Mouse (Mus musculus) forebrain, embryonic 15.5 days (tissue): Measurements from ENCODE around the gene Ppp4r3b. TPM values are rescaled to one million over a fixed set of nuclear protein-coding genes. Genes with fewer than 3 reads are reported as not detected.

ENCODE experiments used
- ATAC-seq: fragments of 200-750 bp; cut with Nextera tagmentation; replicated peaks from 2 replicates; pipeline ENCODE4 v1.8.0; 2017; ENCODE audit warnings: mild to moderate bottlenecking, moderate TSS enrichment, moderate library complexity
- H3K27ac ChIP-seq: fragments of 300-500 bp; sonication (generic); replicated peaks from 2 replicates; pipeline ENCODE4 v1.5.1; 2015; ENCODE audit warnings: mild to moderate bottlenecking, inconsistent platforms
- H3K27me3 ChIP-seq: fragments of 300-500 bp; sonication (generic); 2 replicates; pipeline ENCODE4 v1.6.1; 2015; ENCODE audit warnings: inconsistent platforms
- H3K36me3 ChIP-seq: fragments of 300-500 bp; sonication (generic); 2 replicates; pipeline ENCODE4 v1.6.1; 2015; ENCODE audit warnings: mild to moderate bottlenecking, inconsistent platforms
- H3K4me1 ChIP-seq: fragments of 300-500 bp; sonication (generic); 2 replicates; pipeline ENCODE4 v1.6.1; 2015; ENCODE audit warnings: inconsistent platforms
- H3K4me2 ChIP-seq: fragments of 300-500 bp; sonication (generic); replicated peaks from 2 replicates; pipeline ENCODE4 v1.6.1; 2015; ENCODE audit warnings: mild to moderate bottlenecking, inconsistent platforms
- H3K4me3 ChIP-seq: fragments of 300-500 bp; sonication (generic); 2 replicates; pipeline ENCODE4 v1.5.1; 2015; ENCODE audit warnings: mild to moderate bottlenecking, inconsistent platforms
- H3K9ac ChIP-seq: fragments of 300-500 bp; sonication (generic); replicated peaks from 2 replicates; pipeline ENCODE4 v1.6.1; 2015; ENCODE audit warnings: mild to moderate bottlenecking, inconsistent platforms
- H3K9me3 ChIP-seq: fragments of 300-500 bp; sonication (generic); 2 replicates; pipeline ENCODE4 v1.6.1; 2016; ENCODE audit warnings: inconsistent platforms
- WGBS: fragments of 180-500 bp; shearing (Covaris S2); methylation state at CpG from one replicate; pipeline ENCODE4 v1.1.7; 2015; ENCODE audit warnings: mixed read lengths; 5-methylcytosine and 5-hydroxymethylcytosine counted together
- polyA plus RNA-seq: library from polyadenylated mRNA; unstranded; fragments of >200 nt; fragmentation: Nextera tagmentation; extraction: Ambion mirVana; gene quantifications from 2 replicates; pipeline ENCODE4 v1.2.1, GENCODE M21; 2015

Ppp4r3b gene
- polyA plus RNA-seq: 93.1 and 93.6 TPM in 2 replicates

DNA sequence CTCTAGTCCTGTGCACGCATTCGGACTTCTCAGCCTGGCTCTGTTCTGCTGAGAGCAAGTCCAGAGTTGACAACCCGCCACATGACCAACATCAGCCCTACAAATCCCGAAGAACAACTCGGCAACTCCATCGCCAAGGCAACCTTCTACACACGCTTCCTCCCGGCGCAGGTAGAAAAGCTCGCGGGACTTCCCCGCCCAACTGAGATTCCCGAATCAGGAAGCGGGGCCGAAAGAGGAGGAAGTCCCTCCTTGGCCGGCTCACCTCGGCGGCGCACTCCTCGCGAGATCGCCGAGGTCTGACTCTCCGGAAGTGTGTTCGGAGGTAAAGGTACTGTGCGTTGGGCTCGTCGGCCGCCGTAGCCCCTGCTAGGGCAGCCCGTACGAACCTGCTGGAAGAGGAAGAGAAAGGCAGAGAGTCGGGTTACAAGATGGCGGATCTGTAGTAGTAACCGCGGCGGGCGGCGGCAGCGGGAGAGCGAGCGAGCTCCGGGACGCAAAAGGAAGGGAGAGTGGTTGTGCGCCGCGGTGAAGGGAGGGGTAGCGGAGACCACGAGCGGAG, at the start of gene Ppp4r3b:
Gene Ppp4r3b, plus strand, starts transcription at position 328 of the 562 bp plus-strand sequence.
- H3K4me2 ChIP-seq: peak within 1 kb of the TSS; percentile 72
- peak within 1 kb of the TSS; percentile 97 for H3K27ac ChIP-seq
- WGBS: under 1% methylated on average over 50 of the region's 50 CpGs
- ATAC-seq: peak; percentile 98
- H3K4me3 ChIP-seq: peak within 1 kb of the TSS; percentile 85
- H3K36me3 ChIP-seq: no peaks in the 10 kb centered on the region
- no peaks in the 10 kb centered on the region for H3K9me3 ChIP-seq
- H3K27me3 ChIP-seq: no peaks in the 10 kb centered on the region
- H3K4me1 ChIP-seq: peaks cover 22% of the 10 kb centered on the region
- peak within 1 kb of the TSS; percentile 93 for H3K9ac ChIP-seq

DNA sequence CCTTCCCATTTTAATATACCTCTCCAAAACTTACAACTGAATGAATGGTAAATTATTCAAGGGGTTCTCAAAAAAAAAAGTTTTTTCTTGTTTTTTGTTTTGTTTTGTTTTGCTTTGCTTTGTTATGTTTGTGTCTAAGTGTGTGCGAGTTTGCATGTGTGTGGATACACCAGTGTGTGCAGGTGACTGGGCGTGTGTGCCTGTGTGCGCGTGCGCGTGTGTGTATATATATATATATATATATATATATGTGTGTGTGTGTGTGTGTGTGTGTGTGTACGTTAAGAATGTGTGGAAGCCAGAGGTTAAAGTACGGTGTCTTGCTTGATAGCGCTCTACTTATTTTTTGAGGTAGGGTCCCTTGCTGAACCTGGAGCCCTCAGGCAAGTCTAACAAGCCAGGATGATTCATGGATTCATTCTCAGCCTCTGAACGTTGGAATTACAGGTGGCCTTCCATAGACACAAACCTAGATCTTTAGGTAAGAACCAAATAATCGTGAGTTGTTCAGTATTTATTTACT, 42.8 kb upstream of the Ppp4r3b start:
- peak overlapping the region; percentile 79 for H3K9ac ChIP-seq
- 64% methylated on average over 11 of the region's 11 CpGs for WGBS
- no peaks in the 10 kb centered on the region for H3K27me3 ChIP-seq
- peak overlapping the region; percentile 80 for H3K4me3 ChIP-seq
- peaks cover 8% of the 10 kb centered on the region for H3K36me3 ChIP-seq
- peaks cover 9% of the 10 kb centered on the region for H3K4me1 ChIP-seq
- no peaks in the 10 kb centered on the region for H3K9me3 ChIP-seq
- H3K27ac ChIP-seq: 0 out of 2 replicates have a peak overlapping the region, but pooled peaks have one; percentile 61
- peak overlapping the region; percentile 73 for H3K4me2 ChIP-seq
- ATAC-seq: peak; percentile 69

DNA sequence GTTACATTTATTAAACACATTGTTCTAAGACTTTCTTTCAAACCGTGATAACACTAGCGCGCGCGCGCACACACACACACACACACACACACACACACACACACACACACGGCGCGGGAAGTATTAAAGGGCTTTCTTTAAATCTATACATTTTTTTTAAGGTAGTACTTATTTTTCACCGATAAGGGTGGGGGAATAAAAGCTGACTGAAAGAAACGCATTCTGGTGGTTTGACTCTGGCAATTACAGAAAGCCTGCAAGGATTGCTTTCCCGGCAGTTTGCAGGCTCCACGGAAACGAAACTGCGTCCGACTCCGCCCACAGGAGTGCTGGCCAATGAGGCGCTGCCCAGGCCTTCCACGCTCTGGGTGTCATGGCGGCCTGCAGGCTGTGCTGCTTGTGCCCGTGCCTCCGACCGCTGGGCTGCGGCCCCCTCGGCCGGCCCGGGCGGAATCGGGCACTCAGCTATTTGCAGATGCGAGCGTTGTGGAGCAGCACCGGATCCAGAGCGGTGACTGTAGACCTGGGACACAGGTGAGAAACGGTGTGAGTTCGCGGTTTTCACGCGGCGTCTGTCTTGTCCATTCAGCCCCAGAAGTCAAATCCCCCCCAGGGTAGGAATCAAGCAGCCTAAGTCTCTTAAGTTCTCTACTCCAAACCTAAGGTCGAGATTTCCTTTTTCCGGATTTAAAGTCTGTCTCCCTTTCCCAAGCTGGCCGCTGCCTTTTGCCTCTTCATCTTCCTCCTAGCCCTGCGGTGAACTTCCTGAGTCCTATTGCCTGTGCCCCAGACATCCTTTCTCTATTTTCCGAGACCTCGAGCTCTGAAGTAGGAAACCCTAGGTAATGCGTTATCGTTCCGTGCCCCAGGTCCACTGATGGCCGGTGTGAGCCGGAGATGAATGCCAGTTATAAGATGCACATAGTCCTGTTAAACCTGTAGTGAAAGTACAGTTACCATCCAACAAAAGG, 42.0 kb upstream of the Ppp4r3b start, which contains the start of gene Pnpt1:
Gene Pnpt1, plus strand, starts transcription at position 360 of the 971 bp plus-strand sequence.
- H3K27ac ChIP-seq: peak within 1 kb of the TSS; percentile 61
- H3K4me3 ChIP-seq: peak within 1 kb of the TSS; percentile 80
- H3K4me1 ChIP-seq: peaks cover 9% of the 10 kb centered on the region
- peak within 1 kb of the TSS; percentile 73 for H3K4me2 ChIP-seq
- peak; percentile 100 for ATAC-seq
- peaks cover 10% of the 10 kb centered on the region for H3K36me3 ChIP-seq
- H3K27me3 ChIP-seq: no peaks in the 10 kb centered on the region
- H3K9me3 ChIP-seq: no peaks in the 10 kb centered on the region
- 2% methylated on average over 50 of the region's 50 CpGs for WGBS
- H3K9ac ChIP-seq: peak within 1 kb of the TSS; percentile 79

DNA sequence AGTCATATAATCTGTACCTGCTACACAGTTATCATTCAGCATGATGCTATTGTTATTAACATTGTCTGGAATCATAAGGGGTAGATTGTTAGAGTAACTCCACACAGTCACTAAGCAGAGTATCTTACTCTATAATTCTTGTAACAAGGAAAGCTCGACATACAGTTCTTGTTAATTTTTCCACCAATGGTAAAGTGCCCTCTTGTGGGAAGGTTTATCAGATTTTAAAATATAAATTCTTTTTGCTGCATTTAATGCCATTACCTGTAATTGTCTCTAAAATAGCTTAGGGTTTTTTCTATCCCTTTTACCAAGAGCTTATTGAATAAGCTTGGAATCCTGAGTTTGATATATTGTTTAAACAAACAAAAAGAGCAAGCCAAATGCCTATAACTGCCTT, 32.0 kb upstream of the Ppp4r3b start:
- no peak overlapping the region for H3K27ac ChIP-seq
- H3K9me3 ChIP-seq: no peaks in the 10 kb centered on the region
- H3K4me2 ChIP-seq: no peak overlapping the region
- 69% methylated on average over 1 of the region's 1 CpGs for WGBS
- H3K36me3 ChIP-seq: peaks cover 48% of the 10 kb centered on the region
- ATAC-seq: no peak
- no peak overlapping the region for H3K4me3 ChIP-seq
- H3K9ac ChIP-seq: no peak overlapping the region
- H3K27me3 ChIP-seq: no peaks in the 10 kb centered on the region
- H3K4me1 ChIP-seq: no peaks in the 10 kb centered on the region

DNA sequence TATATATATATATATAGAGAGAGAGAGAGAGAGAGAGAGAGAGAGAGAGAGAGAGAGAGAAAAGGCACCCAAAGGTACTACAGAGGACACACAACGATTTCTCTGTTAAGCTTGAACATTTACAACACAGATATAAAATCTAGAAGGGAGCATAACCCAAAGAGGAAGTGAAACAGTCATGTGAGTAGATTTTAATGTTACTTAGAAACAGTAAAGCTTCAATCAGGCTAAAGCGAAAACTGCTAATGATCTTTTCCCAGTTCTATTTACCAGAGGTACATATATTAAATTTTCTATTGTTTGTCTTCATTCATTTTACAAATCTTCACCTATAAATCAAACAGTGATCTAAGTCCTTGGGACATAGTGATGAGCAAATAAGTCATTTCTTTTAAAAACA, 23.8 kb upstream of the Ppp4r3b start:
- no peaks in the 10 kb centered on the region for H3K4me1 ChIP-seq
- no peak overlapping the region for H3K4me2 ChIP-seq
- no peaks in the 10 kb centered on the region for H3K27me3 ChIP-seq
- WGBS: 93% methylated on average over 2 of the region's 2 CpGs
- no peaks in the 10 kb centered on the region for H3K9me3 ChIP-seq
- no peak overlapping the region for H3K4me3 ChIP-seq
- ATAC-seq: no peak
- H3K27ac ChIP-seq: no peak overlapping the region
- peaks cover 47% of the 10 kb centered on the region for H3K36me3 ChIP-seq
- H3K9ac ChIP-seq: no peak overlapping the region

DNA sequence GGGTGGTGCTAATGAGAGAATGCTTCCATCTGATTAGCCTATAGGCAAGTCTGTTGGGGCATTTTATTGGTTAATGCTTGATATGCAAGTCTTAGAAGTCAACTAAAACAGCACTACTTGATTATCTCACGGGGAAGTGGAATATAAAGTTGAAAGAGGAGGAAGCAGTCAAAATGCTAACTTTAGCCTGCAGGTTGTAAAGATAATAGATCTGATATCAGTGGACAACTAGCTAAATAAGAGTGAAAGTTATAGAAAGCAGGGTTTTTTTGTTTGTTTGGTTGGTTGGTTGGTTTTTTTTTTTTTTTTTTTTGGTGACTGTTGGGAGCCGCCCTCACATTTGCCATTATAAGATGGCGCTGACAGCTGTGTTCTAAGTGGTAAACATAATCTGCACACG, 9.1 kb upstream of the Ppp4r3b start:
- H3K9ac ChIP-seq: no peak overlapping the region
- no peak overlapping the region for H3K4me2 ChIP-seq
- H3K4me3 ChIP-seq: no peak overlapping the region
- ATAC-seq: no peak
- peaks cover 31% of the 10 kb centered on the region for H3K36me3 ChIP-seq
- H3K27ac ChIP-seq: no peak overlapping the region
- no peaks in the 10 kb centered on the region for H3K27me3 ChIP-seq
- 87% methylated on average over 4 of the region's 4 CpGs for WGBS
- H3K4me1 ChIP-seq: no peaks in the 10 kb centered on the region
- no peaks in the 10 kb centered on the region for H3K9me3 ChIP-seq

DNA sequence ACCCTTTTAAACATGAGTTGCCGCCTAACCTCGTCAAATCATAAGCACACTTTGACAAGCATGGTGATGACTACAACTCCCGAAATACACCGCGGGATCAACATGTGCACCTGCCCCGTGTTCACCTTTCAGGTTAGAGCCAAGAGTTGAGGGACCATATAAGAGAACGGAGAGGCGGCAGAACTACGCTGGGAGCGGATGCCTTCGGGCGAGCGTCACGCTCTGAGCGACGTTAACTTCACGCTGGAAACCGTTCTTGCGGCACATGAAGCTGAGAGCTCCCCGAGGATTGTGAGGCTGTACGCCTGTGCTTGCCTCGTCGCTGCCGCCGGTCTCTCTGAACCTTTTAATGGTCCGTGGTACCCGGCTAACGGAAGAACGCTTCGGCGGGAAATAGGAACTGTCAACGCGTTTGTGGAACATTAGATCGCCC, 715 bp upstream of the Ppp4r3b start:
- ATAC-seq: peak; percentile 33
- H3K27ac ChIP-seq: peak overlapping the region; percentile 97
- no peaks in the 10 kb centered on the region for H3K27me3 ChIP-seq
- WGBS: under 1% methylated on average over 34 of the region's 34 CpGs
- peak overlapping the region; percentile 85 for H3K4me3 ChIP-seq
- no peaks in the 10 kb centered on the region for H3K36me3 ChIP-seq
- H3K9me3 ChIP-seq: no peaks in the 10 kb centered on the region
- H3K4me2 ChIP-seq: peak overlapping the region; percentile 72
- H3K4me1 ChIP-seq: peaks cover 22% of the 10 kb centered on the region
- H3K9ac ChIP-seq: peak overlapping the region; percentile 93

DNA sequence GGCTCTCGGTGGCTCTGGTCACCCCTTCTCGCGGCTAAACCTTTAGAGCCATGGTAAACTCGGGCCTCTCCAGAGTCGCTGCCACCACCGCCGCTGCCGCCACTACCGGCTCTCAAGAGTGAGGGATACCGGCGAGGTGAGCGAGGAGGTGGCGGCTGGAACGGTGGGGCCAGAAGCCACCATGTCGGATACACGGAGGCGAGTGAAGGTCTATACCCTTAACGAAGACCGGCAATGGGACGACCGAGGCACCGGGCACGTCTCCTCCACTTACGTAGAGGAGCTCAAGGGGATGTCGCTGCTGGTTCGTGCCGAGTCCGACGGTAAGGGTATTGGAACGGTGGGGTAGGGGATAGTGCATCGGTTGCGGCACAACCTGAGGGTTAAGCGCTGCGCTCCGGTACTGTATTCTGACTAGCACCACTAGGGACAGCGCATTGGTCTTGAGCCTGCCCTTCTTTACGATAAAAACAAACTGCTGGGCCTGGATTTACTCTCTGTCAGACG, 488 bp downstream of the Ppp4r3b start:
- Histone ChIP-seq H3K9ac (peak overlapping the region; percentile 93), H3K9me3 (no peaks in the 10 kb centered on the region), H3K27me3 (no peaks in the 10 kb centered on the region), H3K4me2 (peak overlapping the region; percentile 72), H3K27ac (peak overlapping the region; percentile 97), H3K4me1 (peaks cover 22% of the 10 kb centered on the region), H3K4me3 (peak overlapping the region; percentile 85), H3K36me3 (no peaks in the 10 kb centered on the region)
- under 1% methylated on average over 38 of the region's 38 CpGs for WGBS
- ATAC-seq: peak; percentile 62

DNA sequence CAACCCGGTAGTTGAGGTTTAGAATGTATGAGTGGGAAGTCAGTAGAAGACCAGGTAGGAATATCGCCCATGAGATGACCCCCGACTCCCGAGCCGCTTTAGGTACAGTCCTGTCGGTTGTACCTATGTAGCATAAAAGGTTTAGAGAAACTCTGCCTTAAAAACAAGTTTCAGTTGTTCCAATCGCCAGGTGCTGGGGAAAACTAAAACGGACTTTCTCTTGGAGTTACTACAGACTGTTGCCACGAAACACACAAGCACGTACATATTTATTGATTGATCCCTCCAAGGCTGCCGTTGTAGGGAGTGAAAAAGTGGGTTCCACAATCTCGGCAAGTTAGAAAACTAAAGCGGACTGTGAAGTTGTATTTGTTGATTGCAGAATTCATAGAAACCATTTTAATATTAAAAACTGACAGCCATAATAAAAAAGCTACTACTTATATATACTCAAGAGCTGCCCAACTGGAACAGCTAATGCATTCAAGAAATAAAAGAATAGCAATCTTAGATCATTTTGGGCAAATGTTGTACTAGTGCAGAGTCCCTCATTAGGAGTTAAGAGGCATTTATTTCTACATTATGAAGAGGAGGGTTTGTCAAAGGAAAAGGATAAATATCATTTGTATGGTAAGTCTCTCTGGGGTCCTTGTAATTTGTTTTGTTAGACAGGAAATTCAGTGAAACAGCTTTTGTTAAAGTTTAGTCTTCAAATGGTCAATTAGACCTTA, 1.2 kb downstream of the Ppp4r3b start:
- Histone ChIP-seq H3K9me3 (no peaks in the 10 kb centered on the region), H3K27me3 (no peaks in the 10 kb centered on the region), H3K36me3 (no peaks in the 10 kb centered on the region), H3K4me2 (peak overlapping the region; percentile 72), H3K4me1 (peaks cover 22% of the 10 kb centered on the region), H3K9ac (peak overlapping the region; percentile 93), H3K4me3 (peak overlapping the region; percentile 85), H3K27ac (peak overlapping the region; percentile 97)
- no peak for ATAC-seq
- WGBS: 5% methylated on average over 13 of the region's 13 CpGs

DNA sequence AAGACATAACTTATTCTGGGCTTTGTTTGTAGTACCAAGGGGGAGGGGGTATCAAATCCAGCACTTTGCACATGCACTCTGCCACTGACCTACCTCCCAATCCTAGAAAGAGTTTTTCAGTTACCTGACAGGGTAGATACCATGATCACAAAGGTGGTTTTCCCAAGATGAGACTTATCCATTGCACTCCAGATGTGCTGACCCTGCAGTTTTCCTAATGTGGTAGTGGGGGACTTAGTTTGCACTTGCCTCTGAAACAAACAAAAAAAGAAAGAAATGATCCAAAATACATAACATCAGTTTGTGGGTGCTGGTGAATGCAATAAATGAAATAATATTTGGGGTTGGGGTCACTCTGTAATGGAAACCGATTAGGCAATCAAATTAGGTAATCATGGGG, 6.6 kb downstream of the Ppp4r3b start:
- Histone ChIP-seq H3K27me3 (no peaks in the 10 kb centered on the region), H3K36me3 (peaks cover 11% of the 10 kb centered on the region), H3K4me1 (peaks cover 14% of the 10 kb centered on the region), H3K4me2 (no peak overlapping the region), H3K27ac (no peak overlapping the region), H3K9me3 (no peaks in the 10 kb centered on the region), H3K4me3 (no peak overlapping the region), H3K9ac (no peak overlapping the region)
- WGBS: 98% methylated on average over 1 of the region's 1 CpGs
- no peak for ATAC-seq

DNA sequence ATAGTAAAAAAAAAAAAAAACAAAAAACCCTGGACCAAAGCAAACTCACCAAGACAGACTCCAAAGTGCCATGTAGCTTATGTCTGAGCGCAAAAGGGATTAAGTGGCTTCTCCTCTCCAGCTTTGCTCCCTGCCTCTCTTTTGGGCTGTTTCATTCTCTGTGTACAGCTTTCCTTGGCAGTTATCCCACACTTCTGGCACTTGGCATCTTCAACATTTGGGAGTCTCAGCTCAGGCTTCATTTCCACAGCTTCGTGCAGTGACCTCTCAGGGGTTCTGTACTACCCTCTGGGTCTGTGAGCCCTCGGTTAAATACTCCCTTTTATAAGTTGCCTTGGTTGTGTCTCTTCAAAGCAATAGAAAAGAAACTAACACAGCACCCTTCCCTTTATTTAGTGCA, 8.0 kb downstream of the Ppp4r3b start:
- Histone ChIP-seq H3K27me3 (no peaks in the 10 kb centered on the region), H3K9me3 (no peaks in the 10 kb centered on the region), H3K27ac (0 out of 2 replicates have a peak overlapping the region, but pooled peaks have one; percentile 19), H3K36me3 (peaks cover 19% of the 10 kb centered on the region), H3K4me2 (no peak overlapping the region), H3K4me1 (peaks cover 10% of the 10 kb centered on the region), H3K9ac (no peak overlapping the region), H3K4me3 (no peak overlapping the region)
- ATAC-seq: peak; percentile 77
- WGBS: 21% methylated on average over 3 of the region's 3 CpGs
